Mouse (Mus musculus): ENCODE measurements around the gene Oas3. TPM values are rescaled to one million over a fixed set of nuclear protein-coding genes. Genes with fewer than 3 reads are reported as not detected.
A peak's percentile ranks its signal among the peaks of the same experiment; 100 is the strongest.

Oas3 gene
- polyA plus RNA-seq, 1 experiment = not detected

GRCm38 (mm10) chr5:120749688-120750087, 27.8 kb downstream of the Oas3 start, which contains the start of gene Oas2:
TSS of gene Oas2 (minus strand) at chr5:120749853.
- no peak for TF ChIP-seq MYOD1 (IDR thresholded peaks at IDR 0.05; ENCODE audit: control insufficient read depth, insufficient read length, low read depth)
- no peak for TF ChIP-seq MYOG (IDR thresholded peaks at IDR 0.05; ENCODE audit: control insufficient read depth, extremely low read depth, insufficient read length)
- TF ChIP-seq CTCF (IDR thresholded peaks at IDR 0.05; ENCODE audit: control insufficient read depth, insufficient read depth, insufficient read length) = no peak
- TF ChIP-seq CEBPB (IDR thresholded peaks at IDR 0.05; ENCODE audit: low read depth) = no peak
- Histone ChIP-seq H3ac (ENCODE audit: control insufficient read depth, insufficient read length, low read depth) (no peak within 1 kb of the TSS), H3K4me3 (ENCODE audit: insufficient read depth, poor library complexity, severe bottlenecking) (no peak within 1 kb of the TSS), H3K27me3 (ENCODE audit: control insufficient read depth, insufficient read depth, insufficient read length) (peaks cover 17% of the 10 kb centered on the region), H3K36me3 (ENCODE audit: control insufficient read depth, insufficient read depth) (no peaks in the 10 kb centered on the region), H3K79me2 (ENCODE audit: control insufficient read depth, insufficient read depth) (no peaks in the 10 kb centered on the region), H3K79me3 (ENCODE audit: low read depth) (no peaks in the 10 kb centered on the region)

- TF ChIP-seq USF1 (IDR thresholded peaks at IDR 0.05; ENCODE audit: low read depth) (no peak), CEBPB (IDR thresholded peaks at IDR 0.05; ENCODE audit: low read depth) (no peak), FOSL1 (IDR thresholded peaks at IDR 0.05; ENCODE audit: insufficient read depth, low read length, poor library complexity, severe bottlenecking) (no peak)
These were observed 31.0 kb downstream of the Oas3 start for GRCm38 (mm10) chr5:120746451-120746850.

GRCm38 (mm10) chr5:120742125-120742524, 35.3 kb downstream of the Oas3 start:
- Histone ChIP-seq H3K4me3 (ENCODE audit: insufficient read depth, poor library complexity, severe bottlenecking) (no peak overlapping the region), H3ac (ENCODE audit: control insufficient read depth, insufficient read length, low read depth) (no peak overlapping the region), H3K79me2 (ENCODE audit: control insufficient read depth, insufficient read depth) (no peaks in the 10 kb centered on the region), H3K27me3 (ENCODE audit: control insufficient read depth, insufficient read depth, insufficient read length) (peaks cover 28% of the 10 kb centered on the region), H3K79me3 (ENCODE audit: low read depth) (no peaks in the 10 kb centered on the region), H3K36me3 (ENCODE audit: control insufficient read depth, insufficient read depth) (no peaks in the 10 kb centered on the region)
- no peak for TF ChIP-seq USF1 (IDR thresholded peaks at IDR 0.05; ENCODE audit: low read depth)
- peak; percentile 16 for TF ChIP-seq CTCF (IDR thresholded peaks at IDR 0.05; ENCODE audit: control insufficient read depth, insufficient read depth, insufficient read length)

More at GRCm38 (mm10) chr5:120746451-120746850, 31.0 kb downstream of the Oas3 start:
- H3K27me3 ChIP-seq (ENCODE audit: control insufficient read depth, insufficient read depth, insufficient read length) = peaks cover 16% of the 10 kb centered on the region
- H3K4me3 ChIP-seq (ENCODE audit: insufficient read depth, poor library complexity, severe bottlenecking) = no peak overlapping the region
- no peaks in the 10 kb centered on the region for H3K36me3 ChIP-seq (ENCODE audit: control insufficient read depth, insufficient read depth)
- H3K79me2 ChIP-seq (ENCODE audit: control insufficient read depth, insufficient read depth) = no peaks in the 10 kb centered on the region
- no peaks in the 10 kb centered on the region for H3K79me3 ChIP-seq (ENCODE audit: low read depth)
- no peak overlapping the region for H3ac ChIP-seq (ENCODE audit: control insufficient read depth, insufficient read length, low read depth)

GRCm38 (mm10) chr5:120734380-120734990, 43.0 kb downstream of the Oas3 start:
- H3K79me2 ChIP-seq (ENCODE audit: control insufficient read depth, insufficient read depth) = no peaks in the 10 kb centered on the region
- no peak for TF ChIP-seq CTCF (IDR thresholded peaks at IDR 0.05; ENCODE audit: control insufficient read depth, insufficient read depth, insufficient read length)
- no peaks in the 10 kb centered on the region for H3K79me3 ChIP-seq (ENCODE audit: low read depth)
- no peaks in the 10 kb centered on the region for H3K36me3 ChIP-seq (ENCODE audit: control insufficient read depth, insufficient read depth)
- H3K27me3 ChIP-seq (ENCODE audit: control insufficient read depth, insufficient read depth, insufficient read length) = peaks cover 52% of the 10 kb centered on the region
- no peak overlapping the region for H3ac ChIP-seq (ENCODE audit: control insufficient read depth, insufficient read length, low read depth)
- no peak overlapping the region for H3K4me3 ChIP-seq (ENCODE audit: insufficient read depth, poor library complexity, severe bottlenecking)

GRCm38 (mm10) chr5:120733696-120734095, 43.8 kb downstream of the Oas3 start:
- Histone ChIP-seq H3K79me3 (ENCODE audit: low read depth) (no peaks in the 10 kb centered on the region), H3K36me3 (ENCODE audit: control insufficient read depth, insufficient read depth) (no peaks in the 10 kb centered on the region), H3K4me3 (ENCODE audit: insufficient read depth, poor library complexity, severe bottlenecking) (no peak overlapping the region), H3ac (ENCODE audit: control insufficient read depth, insufficient read length, low read depth) (no peak overlapping the region), H3K79me2 (ENCODE audit: control insufficient read depth, insufficient read depth) (no peaks in the 10 kb centered on the region), H3K27me3 (ENCODE audit: control insufficient read depth, insufficient read depth, insufficient read length) (peaks cover 51% of the 10 kb centered on the region)
- TF ChIP-seq CEBPB (IDR thresholded peaks at IDR 0.05; ENCODE audit: low read depth) (no peak), FOSL1 (IDR thresholded peaks at IDR 0.05; ENCODE audit: insufficient read depth, low read length, poor library complexity, severe bottlenecking) (no peak), MYOD1 (IDR thresholded peaks at IDR 0.05; ENCODE audit: control insufficient read depth, insufficient read length, low read depth) (no peak), MYOG (IDR thresholded peaks at IDR 0.05; ENCODE audit: control insufficient read depth, extremely low read depth, insufficient read length) (no peak), USF1 (IDR thresholded peaks at IDR 0.05; ENCODE audit: low read depth) (no peak), MAX (IDR thresholded peaks at IDR 0.05) (no peak), CTCF (IDR thresholded peaks at IDR 0.05; ENCODE audit: control insufficient read depth, insufficient read depth, insufficient read length) (no peak)

GRCm38 (mm10) chr5:120732740-120733139, 44.7 kb downstream of the Oas3 start:
- H3K79me2 ChIP-seq (ENCODE audit: control insufficient read depth, insufficient read depth) = no peaks in the 10 kb centered on the region
- H3K27me3 ChIP-seq (ENCODE audit: control insufficient read depth, insufficient read depth, insufficient read length) = peaks cover 49% of the 10 kb centered on the region
- no peaks in the 10 kb centered on the region for H3K36me3 ChIP-seq (ENCODE audit: control insufficient read depth, insufficient read depth)
- no peak overlapping the region for H3ac ChIP-seq (ENCODE audit: control insufficient read depth, insufficient read length, low read depth)
- no peaks in the 10 kb centered on the region for H3K79me3 ChIP-seq (ENCODE audit: low read depth)
- H3K4me3 ChIP-seq (ENCODE audit: insufficient read depth, poor library complexity, severe bottlenecking) = no peak overlapping the region
- TF ChIP-seq MAX (IDR thresholded peaks at IDR 0.05) (no peak), FOSL1 (IDR thresholded peaks at IDR 0.05; ENCODE audit: insufficient read depth, low read length, poor library complexity, severe bottlenecking) (no peak), MYOD1 (IDR thresholded peaks at IDR 0.05; ENCODE audit: control insufficient read depth, insufficient read length, low read depth) (no peak), MYOG (IDR thresholded peaks at IDR 0.05; ENCODE audit: control insufficient read depth, extremely low read depth, insufficient read length) (no peak), CEBPB (IDR thresholded peaks at IDR 0.05; ENCODE audit: low read depth) (no peak), CTCF (IDR thresholded peaks at IDR 0.05; ENCODE audit: control insufficient read depth, insufficient read depth, insufficient read length) (no peak), USF1 (IDR thresholded peaks at IDR 0.05; ENCODE audit: low read depth) (no peak)

Measured in C2C12 (cell line).